Mouse (Mus musculus) kidney, postnatal 0 days (tissue): ENCODE results near the gene Casc3. TPM values are rescaled to one million over a fixed set of nuclear protein-coding genes. Genes with fewer than 3 reads are reported as not detected.
A peak's percentile ranks its signal among the peaks of the same experiment; 100 is the strongest.

ENCODE experiments used
- ATAC-seq: fragments of 200-750 bp; cut with Nextera tagmentation; replicated peaks from 2 replicates; pipeline ENCODE4 v1.8.0; 2017; ENCODE audit warnings: low read depth, moderate number of reproducible peaks, moderate TSS enrichment, moderate library complexity; ENCODE audit not compliant: low FRiP score
- DNase-seq: peaks from one replicate; pipeline ENCODE4 v3.0.0-alpha.2; 2016; ENCODE audit warnings: low spot score
- H3K27ac ChIP-seq: fragments of 300-500 bp; sonication (generic); 2 replicates; pipeline ENCODE4 v1.5.1; 2014; ENCODE audit warnings: mild to moderate bottlenecking
- H3K27me3 ChIP-seq: fragments of 300-500 bp; sonication (generic); 2 replicates; pipeline ENCODE4 v1.6.1; 2014; ENCODE audit warnings: low read length, mixed read lengths; ENCODE audit not compliant: insufficient read depth
- H3K36me3 ChIP-seq: fragments of 300-500 bp; sonication (generic); 2 replicates; pipeline ENCODE4 v1.6.1; 2014; ENCODE audit warnings: low read length, mixed read lengths; ENCODE audit not compliant: insufficient read depth
- H3K4me1 ChIP-seq: fragments of 300-500 bp; sonication (generic); replicated peaks from 2 replicates; pipeline ENCODE4 v1.6.1; 2014; ENCODE audit warnings: antibody characterized with exemption, low read length, mixed read lengths; ENCODE audit not compliant: insufficient read depth
- H3K4me2 ChIP-seq: fragments of 300-500 bp; sonication (generic); 2 replicates; pipeline ENCODE4 v1.6.1; 2014; ENCODE audit warnings: mild to moderate bottlenecking, low read length, moderate library complexity, mixed read lengths
- H3K4me3 ChIP-seq: fragments of 300-500 bp; sonication (generic); replicated peaks from 2 replicates; pipeline ENCODE4 v1.5.1; 2014; ENCODE audit warnings: low read depth, low read length
- H3K9ac ChIP-seq: fragments of 300-500 bp; sonication (generic); 2 replicates; pipeline ENCODE4 v1.6.1; 2014; ENCODE audit warnings: low read depth, low read length
- H3K9me3 ChIP-seq: fragments of 300-500 bp; sonication (generic); replicated peaks from 2 replicates; pipeline ENCODE4 v1.6.1; 2016; ENCODE audit warnings: low read length, inconsistent platforms, mixed read lengths
- CTCF ChIP-seq: IDR thresholded peaks from 2 replicates; pipeline ENCODE4 v1.5.1; 2016; ENCODE audit warnings: antibody characterized with exemption, low read depth, mild to moderate bottlenecking, moderate library complexity
- WGBS: fragments of 180-500 bp; shearing (Covaris S2); extraction: QIAGEN DNeasy Blood & Tissue Kit; methylation state at CpG from one replicate; pipeline ENCODE4 v1.1.7; 2014; 5-methylcytosine and 5-hydroxymethylcytosine counted together
- polyA plus RNA-seq: library from polyadenylated mRNA; unstranded; fragments of >200 nt; fragmentation: Nextera tagmentation; extraction: Ambion mirVana; gene quantifications from 2 replicates; pipeline ENCODE4 v1.2.1, GENCODE M21; 2015

Casc3 gene
- polyA plus RNA-seq, 1 experiment from 2014 or later = 25.7 TPM

- TF ChIP-seq CTCF = no peak
- H3K36me3 ChIP-seq = peaks cover 20% of the 10 kb centered on the region
- DNase-seq (no peak), ATAC-seq (no peak)
- H3K27ac ChIP-seq = peak overlapping the region; percentile 78
- peak overlapping the region; percentile 45 for H3K4me2 ChIP-seq
- H3K27me3 ChIP-seq = no peaks in the 10 kb centered on the region
- H3K9me3 ChIP-seq = no peaks in the 10 kb centered on the region
- no peak overlapping the region for H3K4me3 ChIP-seq
- no peak overlapping the region for H3K9ac ChIP-seq
- WGBS = 13% methylated on average over 4 of the region's 4 CpGs
- peaks cover 31% of the 10 kb centered on the region for H3K4me1 ChIP-seq
Observed at GRCm38 (mm10) chr11:98767713-98768112, 37.0 kb upstream of the Casc3 start.

GRCm38 (mm10) chr11:98768127-98769006 lies 36.3 kb upstream of the Casc3 start:
- peak overlapping the region; percentile 78 for H3K27ac ChIP-seq
- H3K9me3 ChIP-seq = no peaks in the 10 kb centered on the region
- no peak for TF ChIP-seq CTCF
- DNase-seq = peak; percentile 67
- peaks cover 16% of the 10 kb centered on the region for H3K36me3 ChIP-seq
- H3K9ac ChIP-seq = peak overlapping the region; percentile 35
- WGBS = 20% methylated on average over 39 of the region's 39 CpGs
- H3K4me3 ChIP-seq = 0 out of 2 replicates have a peak overlapping the region, but pooled peaks have one; percentile 5
- 0 out of 2 replicates have a peak, but pooled peaks have one; percentile 4 for ATAC-seq
- H3K27me3 ChIP-seq = no peaks in the 10 kb centered on the region
- peaks cover 36% of the 10 kb centered on the region for H3K4me1 ChIP-seq
- H3K4me2 ChIP-seq = peak overlapping the region; percentile 45

DNA sequence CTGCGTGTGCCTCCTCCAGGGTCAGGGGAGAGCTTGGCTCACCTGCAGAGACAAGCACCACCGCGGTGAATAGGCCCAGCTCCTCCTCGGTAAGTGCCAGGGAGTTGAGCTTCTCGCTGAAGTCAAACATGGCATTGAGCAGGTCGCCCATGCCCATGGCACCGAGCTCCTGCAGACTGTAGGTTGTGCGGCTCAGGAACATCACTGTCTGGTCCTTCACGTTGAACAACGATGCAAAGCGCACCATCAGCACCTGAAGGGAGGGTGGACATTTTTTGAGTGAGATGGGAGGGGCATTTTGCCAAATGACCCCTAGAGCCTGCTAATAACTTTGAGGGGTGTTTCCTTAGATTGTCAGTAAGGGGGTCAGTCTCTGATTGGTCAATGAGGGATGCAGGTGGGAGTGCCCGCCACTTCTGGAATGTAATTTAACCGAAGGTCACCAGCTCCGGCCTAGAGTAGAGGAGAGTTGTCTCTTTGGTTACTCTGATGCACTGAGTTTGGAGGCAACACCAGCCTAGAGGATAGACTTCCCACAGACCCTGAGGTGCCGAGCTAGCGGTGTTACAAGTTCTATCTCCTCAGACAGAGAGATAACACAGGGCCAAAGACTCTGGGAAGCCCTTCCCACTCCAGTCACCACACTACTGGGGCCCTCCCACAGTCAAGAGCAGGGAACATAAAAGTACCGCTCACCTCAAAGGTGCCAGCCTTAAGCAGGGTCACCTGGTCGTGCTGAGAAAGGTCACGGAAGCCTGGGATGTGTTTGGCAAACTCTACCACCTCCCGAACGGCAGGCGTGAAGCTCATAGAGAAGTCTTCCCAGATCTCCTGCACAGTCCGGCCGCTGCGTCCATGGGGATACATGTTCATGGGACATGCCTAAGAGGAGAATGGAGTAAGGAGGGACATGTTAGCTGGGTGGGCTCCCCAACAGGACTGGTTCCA lies 35.4 kb upstream of the Casc3 start:
- Histone ChIP-seq H3K4me2 (no peak overlapping the region), H3K36me3 (peaks cover 9% of the 10 kb centered on the region), H3K9ac (no peak overlapping the region), H3K4me3 (no peak overlapping the region), H3K9me3 (no peaks in the 10 kb centered on the region), H3K4me1 (peaks cover 43% of the 10 kb centered on the region), H3K27me3 (no peaks in the 10 kb centered on the region), H3K27ac (peak overlapping the region; percentile 78; the same call in 1 of the 2 replicates)
- no peak for TF ChIP-seq CTCF
- DNase-seq (no peak), ATAC-seq (no peak)
- WGBS = 82% methylated on average over 25 of the region's 25 CpGs

- Histone ChIP-seq H3K36me3 (peaks cover 4% of the 10 kb centered on the region), H3K9me3 (no peaks in the 10 kb centered on the region), H3K4me3 (no peak overlapping the region), H3K4me2 (no peak overlapping the region), H3K4me1 (peaks cover 52% of the 10 kb centered on the region), H3K27ac (no peak overlapping the region), H3K9ac (no peak overlapping the region), H3K27me3 (no peaks in the 10 kb centered on the region)
- TF ChIP-seq CTCF = no peak
- DNase-seq (no peak), ATAC-seq (no peak)
- WGBS = 91% methylated on average over 26 of the region's 26 CpGs
Observed at GRCm38 (mm10) chr11:98770096-98770975, 34.4 kb upstream of the Casc3 start.

- WGBS = 94% methylated on average over 18 of the region's 18 CpGs
- Histone ChIP-seq H3K4me1 (peaks cover 52% of the 10 kb centered on the region), H3K4me2 (no peak overlapping the region), H3K36me3 (peaks cover 4% of the 10 kb centered on the region), H3K9me3 (no peaks in the 10 kb centered on the region), H3K27ac (no peak overlapping the region), H3K4me3 (no peak overlapping the region), H3K27me3 (no peaks in the 10 kb centered on the region), H3K9ac (no peak overlapping the region)
- no peak for DNase-seq
- no peak for ATAC-seq
- no peak for TF ChIP-seq CTCF
Observed at GRCm38 (mm10) chr11:98771131-98771530, 33.6 kb upstream of the Casc3 start.
